Mouse (Mus musculus) liver, embryonic 12.5 days (tissue): Measurements from ENCODE around the gene Cracr2a. TPM values are rescaled to one million over a fixed set of nuclear protein-coding genes. Genes with fewer than 3 reads are reported as not detected.

Experiments used
- ATAC-seq: fragments of 200-750 bp; cut with Nextera tagmentation; 2 replicates; pipeline ENCODE4 v1.8.0; 2017; ENCODE audit warnings: moderate number of reproducible peaks, mild to moderate bottlenecking, moderate library complexity
- H3K27ac ChIP-seq: fragments of 300-500 bp; sonication (generic); 2 replicates; pipeline ENCODE4 v1.5.1; 2016; ENCODE audit warnings: mild to moderate bottlenecking
- H3K27me3 ChIP-seq: fragments of 300-500 bp; sonication (generic); replicated peaks from 2 replicates; pipeline ENCODE4 v1.6.1; 2016; ENCODE audit warnings: mild to moderate bottlenecking, moderate library complexity
- H3K36me3 ChIP-seq: fragments of 300-500 bp; sonication (generic); 2 replicates; pipeline ENCODE4 v1.6.1; 2016; ENCODE audit warnings: mild to moderate bottlenecking, moderate library complexity
- H3K4me1 ChIP-seq: fragments of 300-500 bp; sonication (generic); 2 replicates; pipeline ENCODE4 v1.6.1; 2016
- H3K4me2 ChIP-seq: fragments of 300-500 bp; sonication (generic); 2 replicates; pipeline ENCODE4 v1.6.1; 2016; ENCODE audit warnings: mild to moderate bottlenecking, moderate library complexity
- H3K4me3 ChIP-seq: fragments of 300-500 bp; sonication (generic); 2 replicates; pipeline ENCODE4 v1.5.1; 2016; ENCODE audit warnings: mild to moderate bottlenecking, moderate library complexity
- H3K9ac ChIP-seq: fragments of 300-500 bp; sonication (generic); 2 replicates; pipeline ENCODE4 v1.6.1; 2016; ENCODE audit warnings: mild to moderate bottlenecking, moderate library complexity
- H3K9me3 ChIP-seq: fragments of 300-500 bp; sonication (generic); replicated peaks from 2 replicates; pipeline ENCODE4 v1.6.1; 2016; ENCODE audit warnings: mild to moderate bottlenecking, moderate library complexity
- WGBS: fragments of 180-500 bp; shearing (Covaris S2); methylation state at CpG from one replicate; pipeline ENCODE4 v1.1.7; 2016; ENCODE audit not compliant: insufficient replicate concordance; 5-methylcytosine and 5-hydroxymethylcytosine counted together
- polyA plus RNA-seq: library from polyadenylated mRNA; unstranded; fragments of >200 nt; fragmentation: Nextera tagmentation; extraction: Ambion mirVana; gene quantifications from 2 replicates; pipeline ENCODE4 v1.2.1, GENCODE M21; 2016

The Cracr2a gene
- polyA plus RNA-seq, 1 experiment from 2014 or later: 1.3 TPM

DNA sequence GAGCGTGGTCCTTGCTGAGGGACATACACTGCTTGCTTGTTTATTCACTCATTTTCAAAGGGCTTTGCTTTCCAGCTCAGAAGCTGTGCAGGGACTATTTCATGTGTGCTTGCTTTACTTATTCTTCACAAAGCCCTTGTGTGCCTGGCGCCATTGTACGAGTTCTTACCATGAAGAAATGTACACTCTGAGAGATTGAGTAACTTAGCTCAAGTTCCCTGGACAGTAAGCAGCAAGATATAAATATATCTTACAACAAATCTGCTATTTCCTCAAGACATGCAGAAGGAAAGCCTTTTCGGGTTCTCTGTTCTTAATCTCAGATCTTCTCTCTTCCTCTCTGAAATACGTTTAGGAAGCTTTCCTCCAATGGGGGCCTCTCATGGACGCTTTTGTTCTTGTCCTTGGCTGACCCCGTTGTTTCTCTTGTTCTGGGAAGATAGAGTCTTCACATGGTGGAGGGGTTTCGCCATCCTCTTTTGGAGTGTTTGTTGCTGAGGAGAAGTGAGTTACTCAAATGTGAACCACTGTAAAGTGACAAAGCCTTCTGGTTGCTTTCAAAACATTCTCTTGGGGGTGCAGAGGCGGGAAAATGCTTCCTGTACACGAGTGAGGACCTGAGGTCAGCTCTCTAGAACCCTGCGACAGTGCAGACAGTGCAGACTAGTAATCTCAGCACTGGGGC lies 12.8 kb downstream of the Cracr2a start:
- Histone ChIP-seq H3K4me2 (no peak overlapping the region), H3K9me3 (no peaks in the 10 kb centered on the region), H3K36me3 (no peaks in the 10 kb centered on the region), H3K4me1 (peaks cover 33% of the 10 kb centered on the region), H3K27ac (no peak overlapping the region), H3K27me3 (no peaks in the 10 kb centered on the region), H3K4me3 (no peak overlapping the region), H3K9ac (no peak overlapping the region)
- WGBS: 57% methylated on average over 11 of the region's 11 CpGs
- ATAC-seq: no peak

- H3K4me2 ChIP-seq: no peak overlapping the region
- H3K9ac ChIP-seq: no peak overlapping the region
- H3K36me3 ChIP-seq: no peaks in the 10 kb centered on the region
- no peaks in the 10 kb centered on the region for H3K9me3 ChIP-seq
- no peak for ATAC-seq
- no peak overlapping the region for H3K4me3 ChIP-seq
- no peak overlapping the region for H3K27ac ChIP-seq
- no peaks in the 10 kb centered on the region for H3K27me3 ChIP-seq
- 63% methylated on average over 2 of the region's 2 CpGs for WGBS
- H3K4me1 ChIP-seq: peaks cover 40% of the 10 kb centered on the region
Measured at GRCm38 (mm10) chr6:127575194-127575593, 14.1 kb downstream of the Cracr2a start.

GRCm38 (mm10) chr6:127577688-127578087 lies 16.6 kb downstream of the Cracr2a start:
- Histone ChIP-seq H3K36me3 (no peaks in the 10 kb centered on the region), H3K27ac (peak overlapping the region; percentile 82), H3K27me3 (no peaks in the 10 kb centered on the region), H3K9me3 (no peaks in the 10 kb centered on the region), H3K4me2 (peak overlapping the region; percentile 43), H3K9ac (0 out of 2 replicates have a peak overlapping the region, but pooled peaks have one; percentile 39), H3K4me1 (peaks cover 59% of the 10 kb centered on the region), H3K4me3 (peak overlapping the region; percentile 17)
- ATAC-seq: peak; percentile 90
- WGBS: 13% methylated on average over 4 of the region's 4 CpGs

- WGBS: 35% methylated on average over 7 of the region's 7 CpGs
- H3K4me1 ChIP-seq: peaks cover 61% of the 10 kb centered on the region
- no peak overlapping the region for H3K27ac ChIP-seq
- 0 out of 2 replicates have a peak overlapping the region, but pooled peaks have one; percentile 39 for H3K9ac ChIP-seq
- no peaks in the 10 kb centered on the region for H3K27me3 ChIP-seq
- no peak for ATAC-seq
- H3K4me2 ChIP-seq: peak overlapping the region; percentile 43
- H3K4me3 ChIP-seq: peak overlapping the region; percentile 17
- H3K9me3 ChIP-seq: no peaks in the 10 kb centered on the region
- no peaks in the 10 kb centered on the region for H3K36me3 ChIP-seq
Measured at GRCm38 (mm10) chr6:127578316-127578715, 17.2 kb downstream of the Cracr2a start.

GRCm38 (mm10) chr6:127578810-127579209 lies 17.7 kb downstream of the Cracr2a start:
- Histone ChIP-seq H3K9me3 (no peaks in the 10 kb centered on the region), H3K9ac (no peak overlapping the region), H3K4me2 (peak overlapping the region; percentile 43), H3K4me3 (no peak overlapping the region), H3K27ac (no peak overlapping the region), H3K4me1 (peaks cover 61% of the 10 kb centered on the region), H3K27me3 (no peaks in the 10 kb centered on the region), H3K36me3 (no peaks in the 10 kb centered on the region)
- no peak for ATAC-seq
- WGBS: 68% methylated on average over 5 of the region's 5 CpGs

DNA sequence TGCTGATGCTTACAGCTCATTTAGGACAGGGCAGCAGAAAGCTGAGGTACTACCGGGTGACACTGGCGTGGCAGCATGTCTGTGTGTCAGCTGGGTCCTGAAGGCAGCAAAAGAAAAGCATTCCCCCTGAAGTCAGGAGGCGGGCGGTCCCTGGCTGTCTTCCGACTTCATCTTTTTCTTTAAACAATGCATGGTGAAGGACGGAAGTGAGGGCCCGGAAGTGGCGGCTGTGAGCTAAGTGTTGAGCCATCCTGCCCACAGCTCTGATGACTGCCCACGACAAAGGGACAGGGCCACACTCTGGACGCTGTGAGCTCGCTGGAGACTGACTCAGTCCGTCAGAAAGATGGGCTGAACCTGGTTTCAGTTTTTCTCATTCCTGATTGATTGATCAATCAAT lies 20.8 kb downstream of the Cracr2a start:
- Histone ChIP-seq H3K9me3 (no peaks in the 10 kb centered on the region), H3K9ac (peak overlapping the region; percentile 62), H3K4me1 (peaks cover 50% of the 10 kb centered on the region), H3K4me3 (peak overlapping the region; percentile 49), H3K27me3 (no peaks in the 10 kb centered on the region), H3K4me2 (peak overlapping the region; percentile 83), H3K36me3 (no peaks in the 10 kb centered on the region), H3K27ac (peak overlapping the region; percentile 72)
- WGBS: 12% methylated on average over 12 of the region's 12 CpGs
- peak; percentile 18; the same call in 1 of the 2 replicates for ATAC-seq

DNA sequence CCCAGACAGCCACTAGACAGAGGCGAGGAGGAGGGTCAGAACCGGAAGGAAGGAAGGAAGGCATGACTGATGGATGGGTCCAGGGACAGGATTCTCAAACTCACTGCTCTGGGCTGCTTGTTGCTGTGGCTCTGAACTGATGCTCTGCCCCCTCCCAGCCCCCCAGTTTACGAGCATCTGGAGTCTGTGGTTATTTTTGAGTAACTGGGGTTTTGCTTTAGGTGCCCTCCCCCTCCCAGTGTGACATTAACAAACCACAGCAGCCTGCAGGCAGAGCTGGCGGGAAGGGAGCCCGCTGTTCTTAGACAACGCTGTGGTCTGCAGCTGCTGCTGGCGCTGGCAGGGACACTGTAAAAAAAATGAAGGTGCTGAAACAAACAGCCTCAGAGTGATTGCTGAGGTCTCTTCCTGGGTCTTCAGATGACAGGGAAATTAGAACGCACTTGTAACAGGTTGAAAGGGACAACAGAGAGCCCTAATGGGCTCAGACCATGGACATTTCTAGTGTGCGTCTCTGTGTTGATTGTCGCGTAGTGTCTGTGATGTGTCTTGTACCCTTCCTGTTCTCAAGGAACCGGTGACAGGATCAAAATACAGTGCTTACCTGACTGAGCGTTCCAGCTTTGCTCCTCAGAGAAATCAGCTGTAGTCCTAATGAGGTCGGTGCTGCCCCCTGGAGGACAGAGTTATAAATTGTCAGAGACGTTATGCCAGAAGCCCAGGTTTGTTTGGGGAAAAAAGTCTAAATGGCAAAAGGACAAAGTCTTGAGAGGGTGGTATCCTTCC lies 21.4 kb downstream of the Cracr2a start:
- H3K36me3 ChIP-seq: no peaks in the 10 kb centered on the region
- peaks cover 46% of the 10 kb centered on the region for H3K4me1 ChIP-seq
- H3K4me3 ChIP-seq: peak overlapping the region; percentile 49
- H3K4me2 ChIP-seq: peak overlapping the region; percentile 83
- 1% methylated on average over 15 of the region's 15 CpGs for WGBS
- ATAC-seq: peak; percentile 53
- peak overlapping the region; percentile 72 for H3K27ac ChIP-seq
- H3K9ac ChIP-seq: peak overlapping the region; percentile 62
- no peaks in the 10 kb centered on the region for H3K27me3 ChIP-seq
- no peaks in the 10 kb centered on the region for H3K9me3 ChIP-seq

DNA sequence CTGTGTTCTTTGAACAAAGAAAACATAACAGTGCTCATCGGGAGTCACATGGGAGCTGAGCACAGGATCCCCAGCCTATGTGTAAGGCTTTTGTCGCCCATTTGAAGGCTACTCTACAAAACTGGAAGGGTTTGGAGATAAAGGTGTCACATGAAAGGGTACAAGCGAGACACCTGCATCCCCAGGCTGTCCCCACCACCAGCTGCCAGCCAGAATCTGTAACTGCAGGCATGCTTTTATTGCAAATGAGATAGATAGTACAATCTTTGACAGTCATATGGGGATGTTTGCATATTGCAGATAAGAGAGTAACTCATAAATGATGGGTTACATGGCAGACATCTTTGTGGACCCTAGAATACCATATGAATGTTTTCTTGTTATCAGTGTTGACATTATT lies 30.3 kb downstream of the Cracr2a start:
- ATAC-seq: peak; percentile 82
- H3K9ac ChIP-seq: no peak overlapping the region
- no peak overlapping the region for H3K4me3 ChIP-seq
- H3K36me3 ChIP-seq: no peaks in the 10 kb centered on the region
- WGBS: 38% methylated on average over 3 of the region's 3 CpGs
- H3K27ac ChIP-seq: peak overlapping the region; percentile 61
- H3K4me2 ChIP-seq: peak overlapping the region; percentile 25
- peaks cover 44% of the 10 kb centered on the region for H3K4me1 ChIP-seq
- no peaks in the 10 kb centered on the region for H3K27me3 ChIP-seq
- H3K9me3 ChIP-seq: no peaks in the 10 kb centered on the region

- Histone ChIP-seq H3K27ac (no peak overlapping the region), H3K36me3 (no peaks in the 10 kb centered on the region), H3K27me3 (no peaks in the 10 kb centered on the region), H3K9me3 (no peaks in the 10 kb centered on the region), H3K4me1 (peaks cover 30% of the 10 kb centered on the region), H3K9ac (no peak overlapping the region), H3K4me2 (no peak overlapping the region), H3K4me3 (no peak overlapping the region)
- no peak for ATAC-seq
- 45% methylated on average over 4 of the region's 4 CpGs for WGBS
Measured at GRCm38 (mm10) chr6:127593487-127593886, 32.3 kb downstream of the Cracr2a start.

GRCm38 (mm10) chr6:127599280-127599679 lies 38.1 kb downstream of the Cracr2a start:
- 70% methylated on average over 6 of the region's 6 CpGs for WGBS

GRCm38 (mm10) chr6:127605067-127606025 lies 44.2 kb downstream of the Cracr2a start:
- Histone ChIP-seq H3K4me1 (no peaks in the 10 kb centered on the region), H3K9me3 (peaks cover 9% of the 10 kb centered on the region; the same call in 1 of the 2 replicates), H3K4me2 (no peak overlapping the region), H3K27me3 (no peaks in the 10 kb centered on the region), H3K36me3 (peaks cover 3% of the 10 kb centered on the region; the same call in 1 of the 2 replicates), H3K9ac (no peak overlapping the region), H3K27ac (no peak overlapping the region), H3K4me3 (no peak overlapping the region)
- 72% methylated on average over 15 of the region's 15 CpGs for WGBS
- no peak for ATAC-seq

More at GRCm38 (mm10) chr6:127599280-127599679, 38.1 kb downstream of the Cracr2a start:
- Histone ChIP-seq H3K4me3 (no peak overlapping the region), H3K4me2 (no peak overlapping the region), H3K4me1 (no peaks in the 10 kb centered on the region), H3K9ac (no peak overlapping the region), H3K9me3 (peaks cover 9% of the 10 kb centered on the region; the same call in 1 of the 2 replicates), H3K27me3 (no peaks in the 10 kb centered on the region), H3K36me3 (no peaks in the 10 kb centered on the region), H3K27ac (no peak overlapping the region)
- ATAC-seq: no peak
